Mouse (Mus musculus) limb, embryonic 14.5 days (tissue): ENCODE results near the gene Chd5. TPM values are rescaled to one million over a fixed set of nuclear protein-coding genes. Genes with fewer than 3 reads are reported as not detected.

Experiments
- ATAC-seq: fragments of 200-750 bp; cut with Nextera tagmentation; 2 replicates; pipeline ENCODE4 v1.8.0; 2017; ENCODE audit warnings: low read depth, moderate number of reproducible peaks, moderate TSS enrichment; ENCODE audit not compliant: low FRiP score
- DNase-seq: peaks from one replicate; pipeline ENCODE4 v3.0.0-alpha.2; 2015; ENCODE audit warnings: low spot score
- H3K27ac ChIP-seq: fragments of 300-500 bp; sonication (generic); replicated peaks from 2 replicates; pipeline ENCODE4 v1.5.1; 2014; ENCODE audit warnings: low read depth, mild to moderate bottlenecking, low read length, moderate library complexity, mixed read lengths
- H3K27me3 ChIP-seq: fragments of 300-500 bp; sonication (generic); 2 replicates; pipeline ENCODE4 v1.6.1; 2014; ENCODE audit warnings: low read length, mixed read lengths; ENCODE audit not compliant: control insufficient read depth, insufficient read depth
- H3K36me3 ChIP-seq: fragments of 300-500 bp; sonication (generic); 2 replicates; pipeline ENCODE4 v1.6.1; 2014; ENCODE audit warnings: mild to moderate bottlenecking, low read length, moderate library complexity, mixed read lengths; ENCODE audit not compliant: control insufficient read depth, insufficient read depth
- H3K4me1 ChIP-seq: fragments of 300-500 bp; sonication (generic); 2 replicates; pipeline ENCODE4 v1.6.1; 2014; ENCODE audit warnings: antibody characterized with exemption, low read length, mixed read lengths; ENCODE audit not compliant: control insufficient read depth, insufficient read depth
- H3K4me2 ChIP-seq: fragments of 300-500 bp; sonication (generic); replicated peaks from 2 replicates; pipeline ENCODE4 v1.6.1; 2014; ENCODE audit warnings: low read depth, mild to moderate bottlenecking, low read length, moderate library complexity; ENCODE audit not compliant: severe bottlenecking
- H3K4me3 ChIP-seq: fragments of 300-500 bp; sonication (generic); replicated peaks from 2 replicates; pipeline ENCODE4 v1.5.1; 2014; ENCODE audit warnings: low read length
- H3K9ac ChIP-seq: fragments of 300-500 bp; sonication (generic); 2 replicates; pipeline ENCODE4 v1.6.1; 2014; ENCODE audit warnings: mild to moderate bottlenecking, low read depth, low read length, moderate library complexity; ENCODE audit not compliant: severe bottlenecking
- H3K9me3 ChIP-seq: fragments of 300-500 bp; sonication (generic); 2 replicates; pipeline ENCODE4 v1.6.1; 2016; ENCODE audit warnings: low read length; ENCODE audit not compliant: control insufficient read depth
- POLR2A ChIP-seq: fragments of 200-500 bp; IDR thresholded peaks from 2 replicates; pipeline ENCODE4 v1.8.0; 2012; ENCODE audit warnings: inconsistent platforms, mild to moderate bottlenecking, moderate library complexity, borderline replicate concordance; ENCODE audit not compliant: insufficient read depth, insufficient read length; ENCODE audit errors: extremely low read depth
- WGBS: fragments of 180-500 bp; shearing (Covaris S2); extraction: QIAGEN DNeasy Blood & Tissue Kit; methylation state at CpG from one replicate; pipeline ENCODE4 v1.1.7; 2014; 5-methylcytosine and 5-hydroxymethylcytosine counted together
- polyA plus RNA-seq, 2 experiments: library from polyadenylated mRNA; depleted of rRNA in 1 of 2; stranded (reverse) in 1 of 2; unstranded in 1 of 2; fragments of >200 nt; fragmentation: Nextera tagmentation in 1 of 2; extraction: Ambion mirVana in 1 of 2; gene quantifications; 2 replicates each; pipeline versions ENCODE4 v1.2.1 to v1.2.3; 2012 to 2014

Chd5 gene
- polyA plus RNA-seq, 2 experiments = 0.07 to 0.83 TPM

DNA sequence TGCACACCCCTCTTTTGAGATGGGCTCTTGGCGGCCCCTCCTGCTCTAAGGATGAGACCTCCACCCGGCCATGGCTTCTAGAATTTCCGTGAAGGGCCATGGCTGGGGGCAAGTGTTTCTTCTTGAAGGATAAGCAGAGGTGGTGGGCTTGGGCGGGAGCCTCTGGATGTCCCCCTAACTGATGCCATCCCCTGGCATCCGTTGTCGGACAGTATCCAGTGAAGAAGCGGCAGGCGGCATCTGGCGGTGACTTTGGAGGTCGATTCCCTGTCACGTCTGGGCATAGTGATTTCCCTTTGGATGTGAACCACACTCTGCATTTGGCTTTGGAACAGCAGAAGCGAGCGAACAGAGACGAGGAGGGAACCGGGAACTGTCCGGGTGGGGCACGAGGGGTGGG is 54.2 kb downstream of the Chd5 start:
- Histone ChIP-seq H3K4me2 (no peak overlapping the region), H3K4me3 (no peak overlapping the region)

DNA sequence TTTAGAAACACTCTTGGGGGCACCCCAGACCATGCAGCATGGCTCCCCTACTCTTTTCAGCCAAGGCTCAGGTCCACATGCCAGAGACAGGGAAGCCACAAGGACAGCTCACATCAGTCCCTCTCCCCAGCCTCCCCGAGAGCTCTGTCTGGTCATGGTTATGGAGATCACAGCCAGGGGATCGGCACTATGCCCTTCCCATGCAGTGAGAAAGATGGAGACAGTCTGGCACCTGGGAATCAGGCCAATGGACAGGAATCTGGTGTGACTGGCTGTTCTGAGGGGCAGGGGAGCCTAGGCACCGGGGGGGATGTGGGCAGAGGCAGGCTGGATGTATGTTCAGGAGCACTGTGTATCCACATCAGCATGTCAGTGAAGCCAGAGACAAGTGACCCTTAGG is 60.5 kb downstream of the Chd5 start:
- H3K4me3 ChIP-seq = no peak overlapping the region
- WGBS = 79% methylated on average over 3 of the region's 3 CpGs
- no peaks in the 10 kb centered on the region for H3K36me3 ChIP-seq
- DNase-seq = no peak
- TF ChIP-seq POLR2A = no peak
- no peaks in the 10 kb centered on the region for H3K27me3 ChIP-seq
- no peak for ATAC-seq
- no peaks in the 10 kb centered on the region for H3K9me3 ChIP-seq
- H3K27ac ChIP-seq = no peak overlapping the region
- no peak overlapping the region for H3K4me2 ChIP-seq
- no peaks in the 10 kb centered on the region for H3K4me1 ChIP-seq
- H3K9ac ChIP-seq = no peak overlapping the region

More for the DNA sequence above, 54.2 kb downstream of the Chd5 start:
- DNase-seq (no peak), ATAC-seq (no peak)
- no peaks in the 10 kb centered on the region for H3K4me1 ChIP-seq
- H3K27ac ChIP-seq = no peak overlapping the region
- WGBS = 86% methylated on average over 16 of the region's 17 CpGs
- H3K36me3 ChIP-seq = no peaks in the 10 kb centered on the region
- no peak overlapping the region for H3K9ac ChIP-seq
- no peaks in the 10 kb centered on the region for H3K27me3 ChIP-seq
- H3K9me3 ChIP-seq = no peaks in the 10 kb centered on the region
- no peak for TF ChIP-seq POLR2A

DNA sequence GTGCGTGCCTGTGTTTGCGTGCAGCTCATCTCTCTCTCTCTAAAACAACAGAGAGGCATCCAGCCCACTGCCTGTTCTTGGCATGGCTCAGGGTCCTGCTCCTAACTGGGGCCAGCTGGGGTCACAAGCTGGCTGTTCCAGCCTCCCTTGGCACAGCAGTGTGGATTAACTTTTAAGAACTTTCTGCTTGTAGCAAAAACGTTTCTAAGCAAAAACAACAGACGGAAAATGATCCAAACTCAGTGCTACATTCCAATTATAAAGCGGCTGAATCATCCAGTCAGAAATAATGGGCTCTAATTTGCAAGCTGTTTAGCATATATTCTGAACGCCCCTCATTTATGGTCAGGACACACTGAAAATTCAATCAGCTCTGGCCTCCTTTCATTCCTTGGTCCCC is 66.7 kb downstream of the Chd5 start:
- WGBS = 63% methylated on average over 6 of the region's 6 CpGs
- Histone ChIP-seq H3K4me1 (no peaks in the 10 kb centered on the region), H3K36me3 (no peaks in the 10 kb centered on the region), H3K27me3 (no peaks in the 10 kb centered on the region), H3K27ac (no peak overlapping the region), H3K9me3 (no peaks in the 10 kb centered on the region), H3K4me2 (no peak overlapping the region), H3K4me3 (no peak overlapping the region), H3K9ac (no peak overlapping the region)
- TF ChIP-seq POLR2A = no peak
- DNase-seq (no peak), ATAC-seq (no peak)

DNA sequence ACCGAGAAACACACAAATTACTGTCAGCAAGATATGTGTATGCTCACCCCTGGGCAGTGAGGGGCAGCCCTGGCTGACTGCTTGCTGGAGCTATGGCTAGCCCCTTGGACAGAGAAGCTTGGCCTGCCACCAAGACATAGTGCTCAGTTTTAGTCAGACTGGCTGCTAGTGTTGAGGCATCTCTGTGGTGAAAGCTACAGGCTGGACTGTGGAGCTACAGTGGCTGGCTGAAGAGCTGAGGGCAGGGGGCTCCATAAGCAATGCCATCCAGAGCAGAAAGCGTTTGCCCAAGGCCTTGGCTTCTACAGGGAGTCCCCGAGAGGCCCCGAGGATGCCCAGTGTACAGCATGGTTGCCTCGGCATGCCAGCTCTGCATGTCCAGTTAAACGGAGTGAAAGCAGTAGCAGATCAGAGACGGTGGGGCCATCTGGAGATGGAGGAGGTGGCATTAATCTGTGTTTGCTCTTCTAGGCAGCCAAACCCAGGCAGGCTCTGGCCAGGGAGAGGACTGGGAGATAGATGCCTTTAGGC is 67.3 kb downstream of the Chd5 start:
- Histone ChIP-seq H3K9me3 (no peaks in the 10 kb centered on the region), H3K36me3 (no peaks in the 10 kb centered on the region), H3K27ac (no peak overlapping the region), H3K9ac (no peak overlapping the region), H3K4me2 (no peak overlapping the region), H3K4me1 (no peaks in the 10 kb centered on the region), H3K4me3 (no peak overlapping the region), H3K27me3 (no peaks in the 10 kb centered on the region)
- 69% methylated on average over 7 of the region's 7 CpGs for WGBS
- ATAC-seq = no peak
- DNase-seq = no peak
- no peak for TF ChIP-seq POLR2A

DNA sequence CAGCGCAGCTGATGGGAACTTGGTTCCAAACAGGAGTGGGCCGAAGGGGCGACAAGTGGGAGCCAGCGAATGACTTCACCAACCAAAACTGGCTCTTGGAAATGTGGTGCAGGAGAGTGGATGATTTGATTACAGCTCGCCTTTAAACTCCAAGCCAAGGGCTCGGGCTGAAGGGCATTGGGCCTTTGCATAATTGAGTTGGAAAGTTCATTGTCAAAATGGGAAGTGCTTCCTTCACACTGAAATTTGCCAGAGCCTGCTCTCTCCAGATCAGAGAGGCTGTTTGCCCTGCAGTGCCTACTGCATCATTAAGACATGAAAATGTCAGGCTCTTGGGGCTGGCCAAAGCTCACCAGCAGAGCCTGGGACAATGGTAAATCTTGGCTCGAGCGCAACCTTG is 68.1 kb downstream of the Chd5 start:
- no peaks in the 10 kb centered on the region for H3K9me3 ChIP-seq
- H3K9ac ChIP-seq = no peak overlapping the region
- no peak for TF ChIP-seq POLR2A
- no peak overlapping the region for H3K4me2 ChIP-seq
- no peak for DNase-seq
- no peaks in the 10 kb centered on the region for H3K4me1 ChIP-seq
- WGBS = 72% methylated on average over 8 of the region's 8 CpGs
- H3K27me3 ChIP-seq = no peaks in the 10 kb centered on the region
- H3K36me3 ChIP-seq = no peaks in the 10 kb centered on the region
- H3K27ac ChIP-seq = no peak overlapping the region
- ATAC-seq = no peak
- no peak overlapping the region for H3K4me3 ChIP-seq

DNA sequence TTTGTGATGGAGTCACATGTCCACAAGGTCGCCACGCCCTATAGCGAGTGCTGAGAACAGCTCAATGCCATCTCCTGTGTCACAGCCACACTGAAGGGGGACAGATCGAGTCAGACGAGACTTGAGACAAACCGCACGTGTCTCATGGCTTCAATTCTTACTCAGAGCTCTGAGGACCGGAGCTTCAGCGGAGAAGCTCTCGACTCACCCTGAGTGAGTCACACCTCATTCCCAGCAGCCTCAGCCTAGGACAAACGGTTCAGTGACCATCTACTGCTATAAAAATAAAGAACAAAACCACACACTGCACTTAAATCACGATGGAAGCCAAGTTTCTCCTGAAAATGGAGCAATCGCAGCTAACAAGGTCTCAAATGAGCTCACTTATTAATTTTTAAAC is 72.5 kb downstream of the Chd5 start:
- H3K4me2 ChIP-seq = no peak overlapping the region
- H3K9ac ChIP-seq = no peak overlapping the region
- H3K36me3 ChIP-seq = no peaks in the 10 kb centered on the region
- no peak for TF ChIP-seq POLR2A
- no peaks in the 10 kb centered on the region for H3K9me3 ChIP-seq
- ATAC-seq (no peak), DNase-seq (no peak)
- H3K4me3 ChIP-seq = no peak overlapping the region
- 77% methylated on average over 13 of the region's 13 CpGs for WGBS
- H3K27ac ChIP-seq = no peak overlapping the region
- H3K27me3 ChIP-seq = no peaks in the 10 kb centered on the region
- no peaks in the 10 kb centered on the region for H3K4me1 ChIP-seq
